19 mouse cellular contexts compared by ENCODE assay signal in genomic region chr9:62007028-62007427, GRCm38 (mm10). TPM values are rescaled to one million over a fixed set of nuclear protein-coding genes. Genes with fewer than 3 reads are reported as not detected.
DNase-seq lines count a peak whose midpoint lies in the region; ATAC-seq and TF ChIP-seq lines count a peak whose summit lies in the region.
"Had no signal": no experiment of that assay in that cellular context is flagged by ENCODE, and none has a peak within 500 bp of the region (broad histone marks: within the 10 kb centered on the region; RNA-seq: fewer than 3 reads in every experiment).

No protein-coding gene starts in this region.

- no peak overlapping the region for H3K4me2 ChIP-seq in lung, embryonic 16.5 days (ENCODE audit: low read depth, low read length)
- no peak overlapping the region for H3K4me2 ChIP-seq in stomach, embryonic 14.5 days (replicated peaks; ENCODE audit: low read depth, low read length)
- H3K4me2 ChIP-seq: embryonic facial prominence, embryonic 12.5 days; heart, embryonic 12.5 days; hindbrain, embryonic 13.5 days; limb, embryonic 13.5 days; midbrain, embryonic 12.5 days; neural tube, embryonic 12.5 days had no signal

- 62% methylated on average over 4 of the region's 4 CpGs for WGBS in kidney, adult 2 months
- WGBS in lung, embryonic 16.5 days = 25% methylated on average over 4 of the region's 4 CpGs
- WGBS in stomach, embryonic 14.5 days = 47% methylated on average over 4 of the region's 4 CpGs

- no peak overlapping the region for H3K4me3 ChIP-seq in kidney, adult 2 months (ENCODE audit: insufficient read depth, low read depth, low read length)
- no peak overlapping the region for H3K4me3 ChIP-seq in lung, embryonic 16.5 days (ENCODE audit: low read length)
- no peak overlapping the region for H3K4me3 ChIP-seq in stomach, embryonic 14.5 days (ENCODE audit: low read depth, low read length)
- H3K4me3 ChIP-seq: embryonic facial prominence, embryonic 12.5 days; heart, embryonic 12.5 days; hindbrain, embryonic 13.5 days; limb, embryonic 13.5 days; midbrain, embryonic 12.5 days; neural tube, embryonic 12.5 days had no signal

- 0 out of 2 replicates have a peak, but pooled peaks have one; percentile 51 for ATAC-seq in lung, embryonic 16.5 days (ENCODE audit: low read depth)
- ATAC-seq in stomach, embryonic 14.5 days (ENCODE audit: insufficient number of reproducible peaks, insufficient read depth, low FRiP score, low read depth) = peak; percentile 72
- no peak for ATAC-seq in megakaryocyte, adult 5-6 weeks (ENCODE audit: poor library complexity, severe bottlenecking)
- ATAC-seq: forebrain, embryonic 14.5 days had no signal

- TF ChIP-seq CTCF in kidney, adult 2 months (conservative IDR thresholded peaks at IDR 0.05; ENCODE audit: insufficient read depth, insufficient read length, low read depth, low read length) = no peak

- no peak overlapping the region for H3K9ac ChIP-seq in lung, embryonic 16.5 days (ENCODE audit: low read length)
- no peak overlapping the region for H3K9ac ChIP-seq in stomach, embryonic 14.5 days (replicated peaks; ENCODE audit: low read depth, low read length)
- H3K9ac ChIP-seq: embryonic facial prominence, embryonic 12.5 days; heart, embryonic 12.5 days; hindbrain, embryonic 13.5 days; limb, embryonic 13.5 days; liver, embryonic 14.5 days; midbrain, embryonic 12.5 days; neural tube, embryonic 12.5 days had no signal

- peaks cover 26% of the 10 kb centered on the region for H3K4me1 ChIP-seq in kidney, adult 2 months (ENCODE audit: control insufficient read depth, insufficient read depth, low read length)
- peaks cover 7% of the 10 kb centered on the region for H3K4me1 ChIP-seq in lung, embryonic 16.5 days (replicated peaks; ENCODE audit: control insufficient read depth, insufficient read depth, low read length)
- 0 out of 2 replicates have a peak, but pooled peaks cover 3% of the 10 kb centered on the region for H3K4me1 ChIP-seq in stomach, embryonic 14.5 days (ENCODE audit: control insufficient read depth, insufficient read depth, low read length)
- H3K4me1 ChIP-seq: embryonic facial prominence, embryonic 12.5 days had no signal

- no peaks in the 10 kb centered on the region for H3K27me3 ChIP-seq in kidney, adult 2 months (replicated peaks; ENCODE audit: control insufficient read depth, insufficient read depth, low read length)
- no peaks in the 10 kb centered on the region for H3K27me3 ChIP-seq in lung, embryonic 16.5 days (ENCODE audit: control insufficient read depth, insufficient read depth, low read depth, low read length)
- H3K27me3 ChIP-seq in stomach, embryonic 14.5 days (ENCODE audit: control insufficient read depth, insufficient read depth, low read length) = no peaks in the 10 kb centered on the region
- H3K27me3 ChIP-seq: embryonic facial prominence, embryonic 12.5 days; limb, embryonic 13.5 days; neural tube, embryonic 12.5 days had no signal

- DNase-seq in kidney, adult 2 months = no peak
- DNase-seq in kidney, adult 11 months = no peak
- no peak for DNase-seq in lung, adult 18-20 months
- DNase-seq in spleen, postnatal 36 days (ENCODE audit: low spot score in 2 of 2) = no peak
- DNase-seq: adrenal gland, postnatal 10 days; cerebellum, adult 9-11 months; heart, postnatal 14 days had no signal

- H3K9me3 ChIP-seq in lung, embryonic 16.5 days (ENCODE audit: control insufficient read depth, low read length) = no peaks in the 10 kb centered on the region
- H3K9me3 ChIP-seq in stomach, embryonic 14.5 days (ENCODE audit: control insufficient read depth, low read depth, low read length) = no peaks in the 10 kb centered on the region
- H3K9me3 ChIP-seq: embryonic facial prominence, embryonic 12.5 days; heart, embryonic 12.5 days; hindbrain, embryonic 13.5 days; limb, embryonic 13.5 days; midbrain, embryonic 12.5 days; neural tube, embryonic 12.5 days had no signal

- H3K36me3 ChIP-seq in kidney, adult 2 months (ENCODE audit: control insufficient read depth, insufficient read depth, low read length) = no peaks in the 10 kb centered on the region
- H3K36me3 ChIP-seq in lung, embryonic 16.5 days (ENCODE audit: control insufficient read depth, insufficient read depth, low read length) = no peaks in the 10 kb centered on the region
- no peaks in the 10 kb centered on the region for H3K36me3 ChIP-seq in stomach, embryonic 14.5 days (ENCODE audit: control insufficient read depth, insufficient read depth, low read length)
- H3K36me3 ChIP-seq: embryonic facial prominence, embryonic 12.5 days; heart, embryonic 12.5 days; hindbrain, embryonic 13.5 days; limb, embryonic 13.5 days; midbrain, embryonic 12.5 days; neural tube, embryonic 12.5 days had no signal

- H3K27ac ChIP-seq in kidney, adult 2 months (ENCODE audit: insufficient read depth, low read depth, low read length) = peak overlapping the region; percentile 78
- H3K27ac ChIP-seq in lung, embryonic 16.5 days (ENCODE audit: low read length) = peak overlapping the region; percentile 10; the same call in 1 of the 2 replicates
- H3K27ac ChIP-seq in stomach, embryonic 14.5 days (ENCODE audit: low read length) = peak overlapping the region; percentile 44; the same call in 1 of the 2 replicates
- H3K27ac ChIP-seq: embryonic facial prominence, embryonic 12.5 days; hindbrain, embryonic 13.5 days; limb, embryonic 13.5 days; liver, embryonic 14.5 days; macrophage; midbrain, embryonic 12.5 days; neural tube, embryonic 12.5 days had no signal

- no peak for TF ChIP-seq POLR2A in kidney, adult 2 months (IDR thresholded peaks at IDR 0.05; ENCODE audit: low read depth, low read length)

RNA-seq across cellular contexts. Expression of gene Paqr5, which starts 19.6 kb away (rescaled TPM):
- 315 and 347 TPM in 2 replicates for polyA plus RNA-seq in kidney, adult 2 months (2012; rRNA removed)
- 5.1 and 7.2 TPM in 2 replicates for polyA plus RNA-seq in lung, embryonic 16.5 days (2015; fragmentation: Nextera tagmentation; extraction: Ambion mirVana)
- 18.7 and 20.5 TPM in 2 replicates for polyA plus RNA-seq in stomach, embryonic 14.5 days (2014; fragmentation: Nextera tagmentation; extraction: Ambion mirVana)
- 0.36 and 1.0 TPM in 2 replicates for total RNA-seq in megakaryocyte, adult 5-6 weeks (2015)
- total RNA-seq in megakaryocyte, adult 5-6 weeks (2017) = 0.59 and 1.1 TPM in 2 replicates
- total RNA-seq: heart, postnatal 14 days had no signal

Comparison
In these comparisons a context has a peak if more than half of its experiments do, and no peak if none do; other contexts are left out.
1. H3K27ac ChIP-seq: peak in every context shown above with its lines; median percentile 78 in kidney, adult 2 months; 44 in stomach, embryonic 14.5 days; 10 in lung, embryonic 16.5 days.
2. RNA of gene Paqr5, which starts 19.6 kb away (polyA plus RNA-seq): 315 to 347 TPM in kidney, adult 2 months; 18.7 to 20.5 TPM in stomach, embryonic 14.5 days and 5.1 to 7.2 TPM in lung, embryonic 16.5 days; every median in the first group is over 10 times any median in the second.